Mouse (Mus musculus) liver, adult 2 months (tissue): ENCODE measurements around the gene Fam189a2.

Experiments
- CTCF ChIP-seq: fragments of 200-500 bp; IDR thresholded peaks from 2 replicates; pipeline ENCODE4 v1.5.1; 2011; ENCODE audit warnings: low read depth, low read length, control low read depth
- POLR2A ChIP-seq: fragments of 200-500 bp; IDR thresholded peaks from 2 replicates; pipeline ENCODE4 v1.6.1; 2011; ENCODE audit warnings: low read length, control low read depth; ENCODE audit not compliant: insufficient read depth; ENCODE audit errors: extremely low read depth

DNA sequence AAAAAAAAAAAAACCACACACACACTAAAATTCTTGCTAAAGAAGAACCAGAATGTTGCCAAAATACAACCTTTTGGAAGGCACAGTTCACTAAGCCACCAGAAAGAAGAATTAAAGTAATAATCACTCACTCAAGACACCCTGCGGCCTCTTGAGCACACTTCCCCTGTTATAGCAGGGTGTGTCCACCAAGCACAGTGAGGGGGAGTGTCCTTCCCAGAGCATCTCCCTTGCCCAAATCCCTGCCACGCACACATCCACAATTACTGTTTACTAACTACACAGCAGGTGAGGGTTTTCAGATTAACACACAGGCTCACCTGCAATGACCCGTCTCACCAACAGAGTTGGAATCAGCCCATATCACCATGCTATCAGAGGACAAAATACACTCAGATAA lies 8.0 kb downstream of the Fam189a2 start:
- TF ChIP-seq POLR2A: no peak
- TF ChIP-seq CTCF: no peak
